Mouse (Mus musculus): ENCODE data around the gene Osbpl5. TPM values are rescaled to one million over a fixed set of nuclear protein-coding genes. Genes with fewer than 3 reads are reported as not detected.
"Not testable (repeated sequence)": the region's sequence is repeated elsewhere in the genome, so short reads cannot be mapped to it uniquely, and the experiment has no call there.

Gene Osbpl5
- polyA plus RNA-seq, 1 experiment from 2014 or later: 36.6 TPM

GRCm38 (mm10) chr7:143694550-143694949 is 62.2 kb downstream of the Osbpl5 start:
- Histone ChIP-seq H3K27ac (ENCODE audit: poor library complexity, severe bottlenecking) (no peak overlapping the region), H3K4me1 (replicated peaks) (peaks cover 12% of the 10 kb centered on the region), H3K4me2 (no peak overlapping the region), H3K4me3 (no peak overlapping the region), H3K27me3 (replicated peaks) (no peaks in the 10 kb centered on the region), H3K9me3 (replicated peaks) (no peaks in the 10 kb centered on the region), H3K9ac (no peak overlapping the region), H3K36me3 (peaks cover 99% of the 10 kb centered on the region)
- no peak for ATAC-seq (ENCODE audit: insufficient number of reproducible peaks, low FRiP score)
- WGBS: 84% methylated on average over 7 of the region's 7 CpGs

GRCm38 (mm10) chr7:143692746-143693510 is 63.9 kb downstream of the Osbpl5 start:
- 87% methylated on average over 12 of the region's 12 CpGs for WGBS
- Histone ChIP-seq H3K4me1 (replicated peaks) (peaks cover 12% of the 10 kb centered on the region), H3K4me2 (no peak overlapping the region), H3K27ac (ENCODE audit: poor library complexity, severe bottlenecking) (no peak overlapping the region), H3K9ac (no peak overlapping the region), H3K9me3 (replicated peaks) (no peaks in the 10 kb centered on the region), H3K27me3 (replicated peaks) (no peaks in the 10 kb centered on the region), H3K4me3 (no peak overlapping the region), H3K36me3 (peaks cover 99% of the 10 kb centered on the region)
- ATAC-seq (ENCODE audit: insufficient number of reproducible peaks, low FRiP score): no peak

GRCm38 (mm10) chr7:143691909-143692308 is 64.9 kb downstream of the Osbpl5 start:
- Histone ChIP-seq H3K9me3 (replicated peaks) (no peaks in the 10 kb centered on the region), H3K27ac (ENCODE audit: poor library complexity, severe bottlenecking) (no peak overlapping the region), H3K27me3 (replicated peaks) (no peaks in the 10 kb centered on the region), H3K9ac (no peak overlapping the region), H3K4me2 (no peak overlapping the region), H3K36me3 (peaks cover 97% of the 10 kb centered on the region), H3K4me1 (replicated peaks) (peaks cover 12% of the 10 kb centered on the region), H3K4me3 (no peak overlapping the region)
- 91% methylated on average over 4 of the region's 4 CpGs for WGBS
- ATAC-seq (ENCODE audit: insufficient number of reproducible peaks, low FRiP score): no peak

GRCm38 (mm10) chr7:143691181-143691580 is 65.6 kb downstream of the Osbpl5 start:
- H3K4me1 ChIP-seq (replicated peaks): peaks cover 12% of the 10 kb centered on the region
- H3K9me3 ChIP-seq (replicated peaks): no peaks in the 10 kb centered on the region
- H3K4me2 ChIP-seq: no peak overlapping the region
- no peak overlapping the region for H3K9ac ChIP-seq
- 81% methylated on average over 5 of the region's 5 CpGs for WGBS
- H3K4me3 ChIP-seq: no peak overlapping the region
- H3K27me3 ChIP-seq (replicated peaks): no peaks in the 10 kb centered on the region
- no peak for ATAC-seq (ENCODE audit: insufficient number of reproducible peaks, low FRiP score)
- peaks cover 90% of the 10 kb centered on the region for H3K36me3 ChIP-seq
- 0 out of 2 replicates have a peak overlapping the region, but pooled peaks have one; percentile 8 for H3K27ac ChIP-seq (ENCODE audit: poor library complexity, severe bottlenecking)

- no peak for ATAC-seq (ENCODE audit: insufficient number of reproducible peaks, low FRiP score)
- no peaks in the 10 kb centered on the region for H3K9me3 ChIP-seq (replicated peaks)
- H3K4me2 ChIP-seq: no peak overlapping the region
- peaks cover 78% of the 10 kb centered on the region for H3K36me3 ChIP-seq
- 47% methylated on average over 4 of the region's 4 CpGs for WGBS
- no peaks in the 10 kb centered on the region for H3K27me3 ChIP-seq (replicated peaks)
- H3K4me3 ChIP-seq: no peak overlapping the region
- no peak overlapping the region for H3K27ac ChIP-seq (ENCODE audit: poor library complexity, severe bottlenecking)
- H3K9ac ChIP-seq: no peak overlapping the region
- peaks cover 12% of the 10 kb centered on the region for H3K4me1 ChIP-seq (replicated peaks)
Observed at GRCm38 (mm10) chr7:143689946-143690345, 66.8 kb downstream of the Osbpl5 start.

- 72% methylated on average over 7 of the region's 7 CpGs for WGBS
- H3K4me3 ChIP-seq: no peak overlapping the region
Observed at GRCm38 (mm10) chr7:143689481-143689880, 67.3 kb downstream of the Osbpl5 start.

GRCm38 (mm10) chr7:143686676-143687075 is 70.1 kb downstream of the Osbpl5 start:
- ATAC-seq (ENCODE audit: insufficient number of reproducible peaks, low FRiP score): not testable (repeated sequence)
- 78% methylated on average over 3 of the region's 3 CpGs for WGBS
- H3K36me3 ChIP-seq: peaks cover 45% of the 10 kb centered on the region

More at GRCm38 (mm10) chr7:143689481-143689880, 67.3 kb downstream of the Osbpl5 start:
- no peak overlapping the region for H3K27ac ChIP-seq (ENCODE audit: poor library complexity, severe bottlenecking)
- H3K9me3 ChIP-seq (replicated peaks): no peaks in the 10 kb centered on the region
- no peak overlapping the region for H3K9ac ChIP-seq
- H3K4me1 ChIP-seq (replicated peaks): peaks cover 12% of the 10 kb centered on the region
- no peak for ATAC-seq (ENCODE audit: insufficient number of reproducible peaks, low FRiP score)
- H3K27me3 ChIP-seq (replicated peaks): no peaks in the 10 kb centered on the region
- peaks cover 73% of the 10 kb centered on the region for H3K36me3 ChIP-seq
- H3K4me2 ChIP-seq: no peak overlapping the region

GRCm38 (mm10) chr7:143686191-143686590 is 70.6 kb downstream of the Osbpl5 start:
- ATAC-seq (ENCODE audit: insufficient number of reproducible peaks, low FRiP score); H3K4me1 ChIP-seq (replicated peaks); H3K9me3 ChIP-seq (replicated peaks); H3K27ac ChIP-seq (ENCODE audit: poor library complexity, severe bottlenecking); H3K4me3 ChIP-seq; H3K27me3 ChIP-seq (replicated peaks); H3K4me2 ChIP-seq; H3K9ac ChIP-seq: not testable (repeated sequence)
- H3K36me3 ChIP-seq: peaks cover 40% of the 10 kb centered on the region
- 42% methylated on average over 4 of the region's 4 CpGs for WGBS

More at GRCm38 (mm10) chr7:143686676-143687075, 70.1 kb downstream of the Osbpl5 start:
- not testable (repeated sequence) for H3K4me3 ChIP-seq; H3K4me2 ChIP-seq; H3K27me3 ChIP-seq (replicated peaks); H3K27ac ChIP-seq (ENCODE audit: poor library complexity, severe bottlenecking); H3K9me3 ChIP-seq (replicated peaks); H3K9ac ChIP-seq
- H3K4me1 ChIP-seq (replicated peaks): peaks cover 12% of the 10 kb centered on the region

- H3K27ac ChIP-seq (ENCODE audit: poor library complexity, severe bottlenecking): 0 out of 2 replicates have a peak within 1 kb of the TSS, but pooled peaks have one; percentile 18
- peak; percentile 88 for ATAC-seq (ENCODE audit: insufficient number of reproducible peaks, low FRiP score)
- peak within 1 kb of the TSS; percentile 94 for H3K4me2 ChIP-seq
- peak within 1 kb of the TSS; percentile 51 for H3K4me3 ChIP-seq
- peaks cover under 1% of the 10 kb centered on the region; the same call in 1 of the 2 replicates for H3K4me1 ChIP-seq (replicated peaks)
- H3K9me3 ChIP-seq (replicated peaks): no peaks in the 10 kb centered on the region
- H3K27me3 ChIP-seq (replicated peaks): no peaks in the 10 kb centered on the region
- WGBS: 2% methylated on average over 35 of the region's 35 CpGs
- H3K9ac ChIP-seq: peak within 1 kb of the TSS; percentile 66
- H3K36me3 ChIP-seq: peaks cover 33% of the 10 kb centered on the region
Observed at GRCm38 (mm10) chr7:143685359-143686067, 71.3 kb downstream of the Osbpl5 start, which contains the start of gene Tnfrsf23. Tnfrsf23 (minus strand) TSS chr7:143685872.

GRCm38 (mm10) chr7:143684569-143684968 is 72.2 kb downstream of the Osbpl5 start:
- H3K4me3 ChIP-seq; H3K4me2 ChIP-seq; H3K27me3 ChIP-seq (replicated peaks); H3K27ac ChIP-seq (ENCODE audit: poor library complexity, severe bottlenecking); H3K9ac ChIP-seq; H3K4me1 ChIP-seq (replicated peaks); ATAC-seq (ENCODE audit: insufficient number of reproducible peaks, low FRiP score); H3K9me3 ChIP-seq (replicated peaks): not testable (repeated sequence)
- WGBS: 61% methylated on average over 2 of the region's 2 CpGs
- peaks cover 24% of the 10 kb centered on the region for H3K36me3 ChIP-seq

- Histone ChIP-seq H3K36me3 (no peaks in the 10 kb centered on the region), H3K4me2 (no peak overlapping the region), H3K27me3 (replicated peaks) (no peaks in the 10 kb centered on the region), H3K9ac (no peak overlapping the region), H3K4me3 (no peak overlapping the region), H3K4me1 (replicated peaks) (no peaks in the 10 kb centered on the region), H3K9me3 (replicated peaks) (no peaks in the 10 kb centered on the region), H3K27ac (ENCODE audit: poor library complexity, severe bottlenecking) (no peak overlapping the region)
- WGBS: 76% methylated on average over 1 of the region's 1 CpGs
- ATAC-seq (ENCODE audit: insufficient number of reproducible peaks, low FRiP score): no peak
Observed at GRCm38 (mm10) chr7:143681566-143681965, 75.2 kb downstream of the Osbpl5 start.
